Mouse (Mus musculus) heart, adult 2 months (tissue): ENCODE measurements around the gene Fxn.

ENCODE experiments used
- CTCF ChIP-seq: fragments of 200-600 bp; IDR thresholded peaks from 2 replicates; pipeline ENCODE4 v1.8.1; 2022; ENCODE audit warnings: antibody characterized with exemption, mild to moderate bottlenecking, moderate library complexity
- EP300 ChIP-seq: fragments of 200-500 bp; IDR thresholded peaks from 2 replicates; pipeline ENCODE4 v1.6.1; 2011; ENCODE audit warnings: low read depth, low read length, control low read depth; ENCODE audit not compliant: insufficient read depth
- POLR2A ChIP-seq: fragments of 200-500 bp; IDR thresholded peaks from 2 replicates; pipeline ENCODE4 v1.6.1; 2011; ENCODE audit warnings: mild to moderate bottlenecking, low read depth, low read length, control low read depth; ENCODE audit not compliant: insufficient read depth

DNA sequence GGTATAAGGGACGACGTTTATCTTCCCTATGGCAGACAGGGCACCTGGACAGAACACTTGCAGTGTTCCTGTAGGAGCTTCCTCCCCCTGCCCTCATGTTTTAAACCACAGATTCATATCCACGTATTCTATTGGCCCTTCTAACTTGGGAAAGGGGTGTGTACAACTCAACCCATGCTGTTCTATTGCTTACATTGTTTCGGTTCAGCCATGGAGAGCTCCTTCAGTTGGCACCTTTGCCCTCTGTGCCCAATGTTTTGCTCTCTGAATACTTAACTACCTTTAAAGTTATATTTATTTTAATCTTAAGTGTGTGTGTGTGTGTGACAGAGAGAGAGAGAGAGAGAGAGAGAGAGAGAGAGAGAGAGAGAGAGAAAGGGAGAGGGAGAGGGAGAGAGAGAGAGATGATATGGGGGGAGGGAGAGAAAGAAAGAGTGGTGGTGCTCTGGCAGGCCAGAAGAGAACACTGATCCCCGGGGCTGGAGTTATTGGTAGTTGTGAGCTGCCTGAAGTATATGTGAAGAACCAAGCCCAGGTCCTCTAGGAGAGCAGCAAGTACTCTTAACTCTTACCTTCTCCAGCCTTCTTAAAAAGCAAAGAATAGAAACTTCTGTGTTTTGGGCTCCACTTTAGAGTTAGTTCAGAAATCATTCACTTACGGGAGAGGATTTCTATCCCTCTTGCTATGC is 41.0 kb upstream of the Fxn start:
- TF ChIP-seq POLR2A (no peak), CTCF (no peak), EP300 (no peak)
